In the genomic region with DNA sequence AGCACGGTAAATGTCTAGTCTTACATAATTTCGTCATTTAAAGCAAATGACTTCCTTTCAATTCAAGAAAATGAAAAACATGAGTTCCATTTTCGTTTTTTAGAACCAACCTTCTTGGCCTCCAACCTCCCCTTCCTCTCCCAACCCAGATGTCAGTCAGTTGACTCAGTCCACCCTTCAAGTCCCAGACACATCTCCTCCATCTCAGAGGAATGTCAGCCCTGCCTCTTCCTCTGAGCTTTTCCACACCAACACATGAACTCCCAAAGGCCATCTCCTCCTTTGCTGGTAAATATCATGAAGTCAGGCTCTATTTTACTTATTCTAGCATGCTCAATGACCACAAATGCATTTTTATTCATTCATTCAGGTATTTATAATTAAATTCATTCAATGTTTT, we compare ENCODE assay signal across 17 mouse cellular contexts.
"Had no signal": no experiment of that assay in that cellular context is flagged by ENCODE, and none has a peak within 500 bp of the region (broad histone marks: within the 10 kb centered on the region; RNA-seq: fewer than 3 reads in every experiment).

No protein-coding gene starts in this region.

- H3K36me3 ChIP-seq: neural tube, embryonic 12.5 days; neural tube, embryonic 13.5 days; neural tube, embryonic 15.5 days; stomach, embryonic 15.5 days had no signal

- H3K9ac ChIP-seq: neural tube, embryonic 12.5 days; neural tube, embryonic 13.5 days; neural tube, embryonic 15.5 days; stomach, embryonic 15.5 days had no signal

- H3K4me3 ChIP-seq: neural tube, embryonic 12.5 days; neural tube, embryonic 13.5 days; neural tube, embryonic 15.5 days; stomach, embryonic 15.5 days had no signal

- DNase-seq: retina, postnatal 1 day; right cerebral cortex, adult 18-20 months; right cerebral cortex, postnatal 14 days; right cerebral cortex, postnatal 25 days; right cerebral cortex, postnatal 4 days; spleen, adult 18-20 months; thymus, adult 18-20 months; thymus, adult 2 months; thymus, postnatal 14 days; thymus, postnatal 25 days; thymus, postnatal 36 days; thymus, postnatal 4 days had no signal

- H3K9me3 ChIP-seq: neural tube, embryonic 12.5 days; neural tube, embryonic 13.5 days; neural tube, embryonic 15.5 days; stomach, embryonic 15.5 days had no signal

- H3K4me2 ChIP-seq: neural tube, embryonic 12.5 days; neural tube, embryonic 13.5 days; neural tube, embryonic 15.5 days; stomach, embryonic 15.5 days had no signal

- H3K27ac ChIP-seq: neural tube, embryonic 12.5 days; neural tube, embryonic 13.5 days; neural tube, embryonic 15.5 days; stomach, embryonic 15.5 days; stomach, postnatal 0 days had no signal

- H3K27me3 ChIP-seq: neural tube, embryonic 12.5 days; neural tube, embryonic 13.5 days; neural tube, embryonic 15.5 days; stomach, embryonic 15.5 days had no signal
